Mouse (Mus musculus) midbrain, embryonic 11.5 days (tissue): ENCODE results near the gene Glra3. TPM values are rescaled to one million over a fixed set of nuclear protein-coding genes. Genes with fewer than 3 reads are reported as not detected.

Experiments used
- ATAC-seq: fragments of 200-750 bp; cut with Nextera tagmentation; 2 replicates; pipeline ENCODE4 v1.8.0; 2017; ENCODE audit warnings: moderate TSS enrichment, moderate library complexity; ENCODE audit not compliant: low FRiP score
- DNase-seq: peaks from one replicate; pipeline ENCODE4 v3.0.0; 2015; ENCODE audit warnings: low spot score; ENCODE audit errors: missing footprints
- H3K27ac ChIP-seq: fragments of 300-500 bp; sonication (generic); 2 replicates; pipeline ENCODE4 v1.5.1; 2014; ENCODE audit warnings: low read depth, low read length
- H3K27me3 ChIP-seq: fragments of 300-500 bp; sonication (generic); 2 replicates; pipeline ENCODE4 v1.6.1; 2014; ENCODE audit warnings: mild to moderate bottlenecking, low read length, moderate library complexity, mixed read lengths; ENCODE audit not compliant: control insufficient read depth, insufficient read depth
- H3K36me3 ChIP-seq: fragments of 300-500 bp; sonication (generic); 2 replicates; pipeline ENCODE4 v1.6.1; 2014; ENCODE audit warnings: mild to moderate bottlenecking, low read length, moderate library complexity, mixed read lengths; ENCODE audit not compliant: control insufficient read depth, insufficient read depth
- H3K4me1 ChIP-seq: fragments of 300-500 bp; sonication (generic); 2 replicates; pipeline ENCODE4 v1.6.1; 2014; ENCODE audit warnings: low read length; ENCODE audit not compliant: control insufficient read depth, insufficient read depth
- H3K4me2 ChIP-seq: fragments of 300-500 bp; sonication (generic); 2 replicates; pipeline ENCODE4 v1.6.1; 2014; ENCODE audit warnings: mild to moderate bottlenecking, moderate library complexity
- H3K4me3 ChIP-seq: fragments of 300-500 bp; sonication (generic); 2 replicates; pipeline ENCODE4 v1.5.1; 2014; ENCODE audit warnings: low read depth, low read length
- H3K9ac ChIP-seq: fragments of 300-500 bp; sonication (generic); 2 replicates; pipeline ENCODE4 v1.6.1; 2014; ENCODE audit warnings: low read length
- H3K9me3 ChIP-seq: fragments of 300-500 bp; sonication (generic); 2 replicates; pipeline ENCODE4 v1.6.1; 2016; ENCODE audit warnings: low read length; ENCODE audit not compliant: control insufficient read depth
- WGBS: fragments of 180-500 bp; shearing (Covaris S2); extraction: QIAGEN DNeasy Blood & Tissue Kit; methylation state at CpG from one replicate; pipeline ENCODE4 v1.1.7; 2014; 5-methylcytosine and 5-hydroxymethylcytosine counted together
- polyA plus RNA-seq: library from polyadenylated mRNA; unstranded; fragments of >200 nt; fragmentation: Nextera tagmentation; extraction: Ambion mirVana; gene quantifications from 2 replicates; pipeline ENCODE4 v1.2.1, GENCODE M21; 2014

Glra3 gene
- 0.16 TPM in 1 of 2 replicates, not detected in the other for polyA plus RNA-seq

GRCm38 (mm10) chr8:55939870-55940525 is at the start of gene Glra3:
Gene Glra3, plus strand, starts transcription at chr8:55940460.
- peak within 1 kb of the TSS; percentile 32 for H3K4me3 ChIP-seq
- peak within 1 kb of the TSS; percentile 24; the same call in 1 of the 2 replicates for H3K9ac ChIP-seq
- ATAC-seq: peak; percentile 99
- H3K36me3 ChIP-seq: no peaks in the 10 kb centered on the region
- H3K4me2 ChIP-seq: peak within 1 kb of the TSS; percentile 69
- no peaks in the 10 kb centered on the region for H3K27me3 ChIP-seq
- no peaks in the 10 kb centered on the region for H3K4me1 ChIP-seq
- H3K27ac ChIP-seq: no peak within 1 kb of the TSS
- peak; percentile 82 for DNase-seq
- WGBS: 13% methylated on average over 11 of the region's 11 CpGs
- H3K9me3 ChIP-seq: no peaks in the 10 kb centered on the region

GRCm38 (mm10) chr8:55906848-55907247 is 33.4 kb upstream of the Glra3 start, which contains the start of gene Adam29:
Gene Adam29, minus strand, starts transcription at chr8:55906948.
- H3K4me3 ChIP-seq: no peak within 1 kb of the TSS
- H3K9me3 ChIP-seq: no peaks in the 10 kb centered on the region
- DNase-seq (no peak), ATAC-seq (no peak)
- no peak within 1 kb of the TSS for H3K4me2 ChIP-seq
- H3K27me3 ChIP-seq: no peaks in the 10 kb centered on the region
- H3K4me1 ChIP-seq: no peaks in the 10 kb centered on the region
- WGBS: 81% methylated on average over 1 of the region's 1 CpGs
- H3K9ac ChIP-seq: no peak within 1 kb of the TSS
- H3K36me3 ChIP-seq: no peaks in the 10 kb centered on the region
- no peak within 1 kb of the TSS for H3K27ac ChIP-seq

- Histone ChIP-seq H3K4me1 (no peaks in the 10 kb centered on the region), H3K27me3 (no peaks in the 10 kb centered on the region), H3K4me2 (peak overlapping the region; percentile 69), H3K27ac (no peak overlapping the region), H3K9me3 (no peaks in the 10 kb centered on the region), H3K36me3 (no peaks in the 10 kb centered on the region), H3K4me3 (peak overlapping the region; percentile 32), H3K9ac (peak overlapping the region; percentile 24; the same call in 1 of the 2 replicates)
- DNase-seq (peak; percentile 93), ATAC-seq (peak; percentile 80)
- under 1% methylated on average over 8 of the region's 8 CpGs for WGBS
These were observed 243 bp downstream of the Glra3 start for GRCm38 (mm10) chr8:55940526-55940880.

- Histone ChIP-seq H3K9me3 (no peaks in the 10 kb centered on the region), H3K9ac (no peak overlapping the region), H3K4me2 (no peak overlapping the region), H3K27ac (no peak overlapping the region), H3K4me1 (no peaks in the 10 kb centered on the region), H3K36me3 (no peaks in the 10 kb centered on the region), H3K27me3 (no peaks in the 10 kb centered on the region), H3K4me3 (no peak overlapping the region)
- ATAC-seq (no peak), DNase-seq (no peak)
- WGBS: 78% methylated on average over 3 of the region's 3 CpGs
These were observed 24.6 kb downstream of the Glra3 start for GRCm38 (mm10) chr8:55964759-55965320.

GRCm38 (mm10) chr8:55997859-55998258 is 57.6 kb downstream of the Glra3 start:
- Histone ChIP-seq H3K9ac (no peak overlapping the region), H3K4me2 (no peak overlapping the region), H3K27ac (no peak overlapping the region), H3K4me1 (no peaks in the 10 kb centered on the region), H3K4me3 (no peak overlapping the region), H3K27me3 (no peaks in the 10 kb centered on the region), H3K9me3 (no peaks in the 10 kb centered on the region), H3K36me3 (no peaks in the 10 kb centered on the region)
- ATAC-seq (no peak), DNase-seq (no peak)
- WGBS: 72% methylated on average over 3 of the region's 3 CpGs

- WGBS: 79% methylated on average over 2 of the region's 2 CpGs
- ATAC-seq: no peak
- H3K36me3 ChIP-seq: no peaks in the 10 kb centered on the region
- no peaks in the 10 kb centered on the region for H3K27me3 ChIP-seq
- no peaks in the 10 kb centered on the region for H3K4me1 ChIP-seq
- H3K4me3 ChIP-seq: no peak overlapping the region
- no peak overlapping the region for H3K4me2 ChIP-seq
- H3K9ac ChIP-seq: no peak overlapping the region
- no peak for DNase-seq
- H3K9me3 ChIP-seq: no peaks in the 10 kb centered on the region
- no peak overlapping the region for H3K27ac ChIP-seq
These were observed 114.1 kb downstream of the Glra3 start for GRCm38 (mm10) chr8:56054324-56054723.

GRCm38 (mm10) chr8:56063081-56063480 is 122.8 kb downstream of the Glra3 start:
- H3K27me3 ChIP-seq: no peaks in the 10 kb centered on the region
- ATAC-seq (peak; percentile 78), DNase-seq (no peak)
- H3K9me3 ChIP-seq: no peaks in the 10 kb centered on the region
- H3K27ac ChIP-seq: no peak overlapping the region
- 20% methylated on average over 3 of the region's 3 CpGs for WGBS
- no peak overlapping the region for H3K4me3 ChIP-seq
- H3K4me2 ChIP-seq: no peak overlapping the region
- H3K9ac ChIP-seq: no peak overlapping the region
- H3K36me3 ChIP-seq: no peaks in the 10 kb centered on the region
- H3K4me1 ChIP-seq: no peaks in the 10 kb centered on the region

GRCm38 (mm10) chr8:56070486-56071254 is 130.4 kb downstream of the Glra3 start:
- ATAC-seq: no peak

GRCm38 (mm10) chr8:56083654-56084053 is 143.4 kb downstream of the Glra3 start:
- no peak overlapping the region for H3K9ac ChIP-seq
- no peak overlapping the region for H3K4me3 ChIP-seq
- no peaks in the 10 kb centered on the region for H3K27me3 ChIP-seq
- no peaks in the 10 kb centered on the region for H3K36me3 ChIP-seq
- no peak overlapping the region for H3K27ac ChIP-seq
- no peak overlapping the region for H3K4me2 ChIP-seq
- H3K4me1 ChIP-seq: no peaks in the 10 kb centered on the region
- no peaks in the 10 kb centered on the region for H3K9me3 ChIP-seq
- DNase-seq (peak; percentile 39), ATAC-seq (no peak)

More at GRCm38 (mm10) chr8:56070486-56071254, 130.4 kb downstream of the Glra3 start:
- Histone ChIP-seq H3K36me3 (no peaks in the 10 kb centered on the region), H3K9me3 (no peaks in the 10 kb centered on the region), H3K27ac (no peak overlapping the region), H3K4me1 (no peaks in the 10 kb centered on the region), H3K4me3 (no peak overlapping the region), H3K27me3 (no peaks in the 10 kb centered on the region), H3K4me2 (no peak overlapping the region), H3K9ac (no peak overlapping the region)
- no peak for DNase-seq
- 80% methylated on average over 2 of the region's 2 CpGs for WGBS
